Mouse (Mus musculus) kidney, adult 11 months (tissue): Measurements from ENCODE around the gene Sirpa.

Source experiments
- DNase-seq: peaks from one replicate; pipeline ENCODE4 v3.0.0; 2022

Gene Sirpa

DNA sequence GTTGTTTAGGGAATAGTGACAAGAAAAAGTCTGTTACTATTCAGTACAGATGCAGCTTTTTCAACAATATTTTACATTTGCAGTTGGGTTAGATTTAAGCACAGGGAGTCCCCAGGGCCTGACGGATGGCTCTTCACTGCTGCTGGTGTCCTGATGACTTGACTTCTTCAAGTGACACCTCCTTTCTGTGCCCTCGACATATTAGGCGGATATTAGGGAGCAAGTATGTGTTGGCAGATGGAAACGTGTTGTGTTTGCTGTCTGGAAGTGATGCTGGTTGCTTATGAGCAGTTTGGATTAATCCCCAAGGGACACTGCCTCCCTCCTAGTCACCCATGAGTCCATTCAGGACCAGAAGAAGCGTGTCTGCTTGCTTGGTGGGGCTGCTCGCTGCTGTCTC, 21.3 kb downstream of the Sirpa start:
- no peak for DNase-seq

DNA sequence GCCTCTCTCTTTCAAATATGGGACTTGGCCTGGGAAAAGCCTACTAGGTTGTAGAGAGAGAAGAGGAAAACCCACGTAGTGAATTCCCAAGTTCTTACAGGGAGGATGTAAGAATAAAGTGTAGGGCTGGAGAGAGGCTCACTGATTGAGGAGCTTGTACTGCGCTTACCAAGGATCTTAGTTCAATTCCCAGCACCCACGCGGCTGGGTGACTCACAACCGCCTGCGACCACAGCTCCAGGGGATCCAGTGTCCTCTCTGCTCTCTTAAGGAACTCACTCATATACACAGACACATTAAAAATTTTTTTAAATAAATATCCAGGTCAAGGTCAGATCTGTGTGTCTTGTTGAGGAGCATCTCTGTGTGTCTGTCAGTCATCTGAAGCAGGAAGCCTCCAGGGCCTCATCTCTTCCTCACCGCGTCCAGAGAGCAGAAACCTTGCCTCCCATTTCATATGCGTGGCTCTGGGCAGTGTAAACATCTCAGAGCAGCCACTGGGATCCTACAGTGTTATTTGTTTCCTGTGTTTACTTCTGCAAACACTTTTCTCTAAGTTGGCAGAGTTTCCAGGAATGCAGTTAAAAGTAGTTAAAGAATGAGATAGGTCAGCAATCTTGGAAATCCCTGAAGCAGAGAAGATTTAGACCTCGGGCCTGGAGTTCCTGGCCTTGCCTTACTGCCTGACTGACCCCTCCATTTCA, 22.0 kb downstream of the Sirpa start:
- DNase-seq: peak; percentile 40

DNA sequence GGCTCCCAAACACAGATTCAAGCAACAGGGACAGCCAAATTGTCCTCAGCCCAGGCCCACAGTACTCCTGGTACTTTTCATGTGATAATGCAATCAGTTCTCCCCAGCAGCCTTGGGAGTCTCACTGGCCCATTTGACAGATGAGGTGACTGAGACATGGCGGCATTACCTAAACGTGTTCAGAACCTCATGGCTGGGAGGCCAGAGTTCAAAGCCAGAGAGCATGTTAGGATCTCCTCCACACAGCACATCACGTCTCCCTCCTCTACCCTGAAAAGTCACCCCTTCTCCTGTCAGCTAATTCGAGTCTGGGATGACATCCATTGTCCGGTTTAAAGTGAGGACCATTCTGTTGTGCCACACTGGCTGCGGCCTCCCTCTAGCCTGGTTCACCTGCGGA, 27.5 kb downstream of the Sirpa start:
- no peak for DNase-seq

DNA sequence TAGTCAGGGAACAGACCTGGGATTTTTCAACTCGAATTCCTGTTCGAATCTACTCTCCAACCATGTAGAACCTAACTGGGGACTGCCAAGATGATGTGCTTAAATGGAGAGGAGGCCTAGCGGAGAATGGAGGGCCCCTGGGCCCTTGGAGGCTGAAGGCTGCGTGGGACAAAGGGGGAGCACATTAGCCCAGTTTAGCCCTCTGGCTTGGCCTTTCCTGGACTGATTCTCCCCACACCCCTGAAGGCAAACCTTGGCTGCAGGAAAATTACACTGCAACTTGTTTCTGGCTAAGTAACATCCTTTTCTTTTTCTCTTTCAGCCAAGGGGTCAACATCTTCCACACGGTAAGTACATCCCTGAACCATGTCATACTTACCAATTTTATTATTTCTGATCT, 28.2 kb downstream of the Sirpa start:
- no peak for DNase-seq

DNA sequence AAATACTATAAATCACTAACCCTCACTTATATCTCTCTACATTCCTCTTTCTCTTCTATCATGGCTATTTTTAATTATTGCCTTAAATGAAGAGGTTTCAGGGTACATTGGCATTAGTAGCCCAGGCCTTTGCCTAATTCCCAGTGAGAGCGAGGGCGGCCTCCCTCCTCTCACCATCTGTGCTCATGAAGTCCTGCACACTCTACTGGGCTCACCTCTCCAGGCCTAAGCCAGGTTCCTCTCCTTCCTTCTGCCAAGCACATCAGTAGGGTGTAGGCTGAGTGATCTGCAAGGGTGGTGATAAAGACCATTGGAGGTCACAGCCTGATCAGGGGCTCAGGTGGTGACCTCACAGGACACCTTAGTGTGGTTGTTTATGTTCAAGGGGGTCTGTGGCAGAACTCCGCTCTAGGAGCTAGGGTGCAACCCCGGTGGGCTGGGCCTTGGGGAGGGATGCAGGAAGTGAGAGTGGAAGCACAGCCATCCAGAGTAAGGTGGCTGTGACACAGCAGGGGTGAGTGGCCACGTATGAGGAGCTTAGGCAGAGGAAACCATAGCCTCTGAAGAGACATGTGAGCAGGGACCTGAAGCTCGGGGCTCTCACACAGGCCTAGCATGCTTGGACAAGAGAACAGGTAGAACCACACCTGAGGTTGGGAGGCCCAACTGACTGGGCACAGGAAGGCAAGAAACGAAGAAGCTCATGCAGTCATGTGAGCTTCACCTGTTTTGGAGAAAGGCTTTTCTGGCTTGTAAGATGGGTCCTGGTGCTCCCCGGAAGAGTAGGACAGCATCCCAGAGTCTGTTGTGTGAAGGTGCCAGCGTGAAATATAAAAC, 29.2 kb downstream of the Sirpa start:
- peak; percentile 1 for DNase-seq

DNA sequence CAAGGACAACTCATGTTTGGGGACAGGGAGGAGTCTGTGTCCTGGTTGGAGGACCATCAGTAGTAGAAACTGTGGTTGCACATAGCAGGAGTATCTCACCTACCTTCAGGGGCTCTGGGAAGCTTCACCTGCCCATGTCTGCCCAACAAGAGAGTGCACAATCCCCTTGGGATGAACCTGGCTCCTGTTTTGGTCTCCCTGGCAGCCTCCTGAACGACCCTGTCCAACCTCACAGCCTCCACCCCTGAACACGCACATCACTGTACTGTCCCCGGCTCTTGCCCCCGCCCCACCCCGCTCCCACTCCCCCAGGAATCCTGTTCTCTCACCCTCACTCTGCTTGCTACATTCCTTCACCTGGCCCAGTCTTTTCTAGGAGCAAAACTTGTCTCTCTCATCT, 30.3 kb downstream of the Sirpa start:
- no peak for DNase-seq

DNA sequence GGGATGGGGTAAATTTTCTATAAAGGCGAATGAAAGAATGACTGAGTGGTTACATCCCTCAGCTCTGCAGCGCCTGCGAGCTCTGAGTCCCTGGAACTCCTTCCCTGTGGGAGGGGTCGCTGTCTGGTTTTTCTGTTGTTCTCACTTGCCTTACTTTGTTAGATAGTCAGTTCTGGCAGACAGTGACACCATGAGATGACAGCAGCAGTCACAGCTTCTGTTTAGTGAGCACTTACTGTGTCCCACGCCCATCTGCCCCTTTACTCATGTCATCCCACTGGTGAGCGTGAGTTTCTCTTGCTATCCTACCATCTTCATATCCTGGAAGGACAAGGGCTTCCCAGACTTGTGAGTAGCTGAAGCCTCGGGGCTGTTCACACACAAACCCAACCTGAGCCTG, 31.1 kb downstream of the Sirpa start:
- DNase-seq: no peak

DNA sequence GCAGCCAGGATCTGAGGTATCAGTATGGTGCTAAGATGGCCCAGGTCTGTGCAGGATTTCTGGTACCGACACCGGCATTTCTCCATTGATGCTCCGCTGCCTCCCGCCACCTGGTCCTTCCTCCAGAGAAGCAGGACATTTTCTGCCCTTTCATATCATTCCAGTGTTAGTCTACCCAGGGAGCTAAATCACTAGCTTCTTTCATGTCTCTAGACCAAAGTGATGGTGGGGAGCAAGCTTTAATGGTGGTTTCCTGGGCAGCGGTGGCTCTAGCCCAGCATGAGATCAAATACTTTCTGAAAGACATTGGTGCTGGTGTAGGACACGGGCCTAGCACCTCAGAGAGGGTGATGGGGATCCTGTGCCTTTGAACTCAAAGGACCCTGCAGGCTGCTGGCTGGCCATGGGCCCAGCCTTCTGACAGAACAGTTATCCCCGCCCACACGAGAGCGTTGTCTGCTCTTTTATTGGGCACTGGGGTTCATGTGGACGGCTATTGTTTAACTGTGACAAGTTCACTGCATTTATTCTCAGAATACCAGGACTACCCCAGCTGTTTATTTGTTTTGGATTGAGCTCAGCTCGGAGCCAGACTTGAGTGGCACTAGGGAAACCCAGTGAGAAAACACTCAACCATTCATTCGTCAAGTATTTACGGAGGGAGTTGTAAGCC, 31.7 kb downstream of the Sirpa start:
- peak; percentile 73 for DNase-seq

DNA sequence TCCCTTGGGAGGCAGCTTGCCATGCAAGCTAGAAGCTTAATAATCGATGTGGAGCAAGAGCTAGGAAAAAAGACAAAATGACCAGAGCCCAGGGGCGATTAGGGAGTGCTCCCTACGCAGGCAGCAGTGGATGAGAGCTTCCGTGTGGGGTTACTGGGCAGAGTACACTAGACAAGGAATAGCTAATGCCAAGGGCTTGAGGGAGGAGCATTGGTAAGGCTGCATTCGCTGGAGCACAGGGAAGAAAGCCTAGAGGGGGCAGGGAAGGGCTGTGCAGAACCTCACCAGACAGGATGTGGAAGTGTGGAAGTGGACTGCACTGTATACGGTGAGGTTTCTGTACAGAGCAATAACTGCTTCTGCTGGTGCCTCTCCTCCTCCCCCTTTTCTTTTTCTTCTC, 32.3 kb downstream of the Sirpa start:
- DNase-seq: peak; percentile 38

DNA sequence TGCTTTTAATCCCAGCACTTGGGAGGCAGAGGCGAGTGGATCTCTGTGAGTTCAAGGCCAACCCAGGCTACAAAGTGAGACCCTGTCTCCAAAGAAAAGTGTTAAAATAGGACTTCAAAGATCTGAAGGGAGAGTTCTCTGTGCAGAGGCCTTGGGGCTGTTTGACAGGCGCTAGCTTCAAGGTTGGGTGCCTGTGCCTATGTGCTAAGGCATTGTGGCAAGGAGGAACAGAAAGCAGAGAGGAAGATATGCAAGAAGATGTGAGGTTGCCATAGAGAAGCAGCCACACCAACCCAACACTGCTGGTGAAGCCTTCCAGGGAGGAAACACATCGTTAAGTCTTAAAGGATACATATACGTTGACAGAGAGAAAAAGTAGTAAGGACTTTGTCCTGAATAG, 33.2 kb downstream of the Sirpa start:
- DNase-seq: no peak

DNA sequence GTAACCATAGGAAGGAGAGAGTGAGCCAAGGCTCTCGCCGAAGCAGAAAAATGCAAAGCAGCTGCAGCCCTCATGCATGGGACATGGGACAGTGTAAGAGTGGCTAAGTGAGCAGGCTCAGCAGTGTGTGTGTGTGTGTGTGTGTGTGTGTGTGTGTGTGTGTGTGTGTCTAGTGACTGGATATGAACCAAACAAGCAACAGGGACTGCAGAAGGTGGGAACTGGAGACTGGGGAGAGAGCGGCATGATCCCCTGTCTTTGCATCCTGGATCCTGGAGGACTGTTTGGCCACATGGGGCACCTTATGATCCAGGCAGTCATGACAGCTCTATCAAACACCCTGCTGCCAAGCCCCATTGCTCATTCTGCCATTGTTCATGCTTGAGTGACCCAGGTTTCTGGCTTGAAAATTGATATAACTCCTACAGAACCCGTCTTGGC, 34.0 kb downstream of the Sirpa start:
- DNase-seq: no peak

DNA sequence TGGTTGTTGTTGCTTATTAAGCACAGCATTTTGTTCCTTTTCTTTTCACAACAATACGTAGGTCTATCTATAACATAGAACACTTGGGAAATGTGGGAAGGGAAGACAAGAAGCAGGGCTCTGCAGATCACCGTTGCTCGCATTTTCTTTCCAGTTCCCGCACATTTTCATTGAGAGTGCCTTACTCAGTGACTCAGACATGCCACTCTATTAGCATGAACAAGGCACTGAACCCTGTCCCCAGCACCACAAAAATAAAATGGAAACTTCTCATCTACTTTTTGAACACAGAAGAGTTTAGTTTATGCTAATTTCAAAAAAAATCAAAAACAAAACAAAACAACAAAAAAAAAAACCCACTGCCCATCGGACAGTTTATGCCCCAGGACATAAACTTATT, 34.5 kb downstream of the Sirpa start:
- DNase-seq: no peak

DNA sequence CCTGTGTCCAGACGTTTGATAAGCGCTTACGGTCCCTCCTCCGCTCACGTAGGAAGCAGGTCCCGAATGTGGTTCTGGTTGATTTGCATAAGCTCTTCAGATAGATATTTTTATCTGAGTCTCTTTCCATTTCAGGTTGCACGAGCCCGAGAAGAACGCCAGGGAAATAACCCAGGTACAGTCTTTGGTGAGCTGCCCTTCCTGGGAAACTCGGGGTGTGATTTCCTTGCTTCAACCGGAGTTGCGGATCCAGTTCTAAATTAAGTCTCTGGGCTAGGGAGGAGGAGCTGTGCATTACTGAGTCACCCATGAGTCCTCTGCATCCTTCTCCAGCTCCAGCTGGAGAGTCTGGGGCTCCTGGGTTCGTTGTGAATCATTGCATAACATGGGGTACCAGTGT, 35.2 kb downstream of the Sirpa start:
- DNase-seq: no peak

DNA sequence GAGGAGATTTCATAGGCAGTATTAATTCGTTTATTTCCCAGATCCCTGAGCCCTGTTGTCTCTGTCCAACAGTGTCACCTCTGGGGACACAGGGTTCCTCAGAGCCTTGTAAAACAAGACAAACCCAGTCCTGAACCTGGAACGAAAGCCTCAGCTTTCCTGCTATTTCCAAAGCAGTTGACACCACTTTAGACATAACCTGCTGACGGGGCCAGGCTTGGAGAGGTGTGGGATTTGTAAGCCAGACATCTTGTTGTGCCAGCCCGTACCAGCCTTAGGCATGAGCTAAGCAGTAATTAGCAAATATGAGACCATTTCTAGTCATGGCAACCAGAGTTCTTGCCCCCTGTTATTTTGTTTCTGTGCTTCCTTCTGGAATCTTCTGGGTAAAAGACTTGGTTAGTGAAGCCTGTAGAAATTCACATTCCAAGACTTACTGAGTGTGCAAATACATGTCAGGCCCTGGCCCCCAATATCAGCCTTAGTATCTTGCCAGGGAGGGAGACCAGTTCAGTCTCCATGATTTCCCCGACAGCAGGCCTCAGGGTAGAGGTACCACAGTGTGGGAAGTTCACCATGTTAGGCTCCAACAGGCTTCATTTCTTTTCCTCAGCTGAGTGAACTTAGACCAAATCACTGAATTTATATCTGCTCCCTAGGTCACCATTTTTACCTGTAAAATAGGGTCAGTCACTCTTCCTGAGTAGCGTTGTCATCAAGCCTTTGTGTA, 36.0 kb downstream of the Sirpa start:
- DNase-seq: no peak

DNA sequence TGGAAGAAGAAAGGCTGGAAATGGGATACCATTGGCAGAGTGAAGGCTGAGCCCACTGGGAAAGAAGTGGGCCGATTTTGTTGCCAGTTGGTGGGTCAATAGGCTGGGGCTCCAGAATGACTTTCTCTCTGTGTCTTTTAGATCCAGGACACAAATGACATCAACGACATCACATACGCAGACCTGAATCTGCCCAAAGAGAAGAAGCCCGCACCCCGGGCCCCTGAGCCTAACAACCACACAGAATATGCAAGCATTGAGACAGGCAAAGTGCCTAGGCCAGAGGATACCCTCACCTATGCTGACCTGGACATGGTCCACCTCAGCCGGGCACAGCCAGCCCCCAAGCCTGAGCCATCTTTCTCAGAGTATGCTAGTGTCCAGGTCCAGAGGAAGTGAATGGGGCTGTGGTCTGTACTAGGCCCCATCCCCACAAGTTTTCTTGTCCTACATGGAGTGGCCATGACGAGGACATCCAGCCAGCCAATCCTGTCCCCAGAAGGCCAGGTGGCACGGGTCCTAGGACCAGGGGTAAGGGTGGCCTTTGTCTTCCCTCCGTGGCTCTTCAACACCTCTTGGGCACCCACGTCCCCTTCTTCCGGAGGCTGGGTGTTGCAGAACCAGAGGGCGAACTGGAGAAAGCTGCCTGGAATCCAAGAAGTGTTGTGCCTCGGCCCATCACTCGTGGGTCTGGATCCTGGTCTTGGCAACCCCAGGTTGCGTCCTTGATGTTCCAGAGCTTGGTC, 37.3 kb downstream of the Sirpa start:
- no peak for DNase-seq

DNA sequence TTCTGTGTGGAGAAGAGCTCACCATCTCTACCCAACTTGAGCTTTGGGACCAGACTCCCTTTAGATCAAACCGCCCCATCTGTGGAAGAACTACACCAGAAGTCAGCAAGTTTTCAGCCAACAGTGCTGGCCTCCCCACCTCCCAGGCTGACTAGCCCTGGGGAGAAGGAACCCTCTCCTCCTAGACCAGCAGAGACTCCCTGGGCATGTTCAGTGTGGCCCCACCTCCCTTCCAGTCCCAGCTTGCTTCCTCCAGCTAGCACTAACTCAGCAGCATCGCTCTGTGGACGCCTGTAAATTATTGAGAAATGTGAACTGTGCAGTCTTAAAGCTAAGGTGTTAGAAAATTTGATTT, 37.9 kb downstream of the Sirpa start:
- DNase-seq: no peak

DNA sequence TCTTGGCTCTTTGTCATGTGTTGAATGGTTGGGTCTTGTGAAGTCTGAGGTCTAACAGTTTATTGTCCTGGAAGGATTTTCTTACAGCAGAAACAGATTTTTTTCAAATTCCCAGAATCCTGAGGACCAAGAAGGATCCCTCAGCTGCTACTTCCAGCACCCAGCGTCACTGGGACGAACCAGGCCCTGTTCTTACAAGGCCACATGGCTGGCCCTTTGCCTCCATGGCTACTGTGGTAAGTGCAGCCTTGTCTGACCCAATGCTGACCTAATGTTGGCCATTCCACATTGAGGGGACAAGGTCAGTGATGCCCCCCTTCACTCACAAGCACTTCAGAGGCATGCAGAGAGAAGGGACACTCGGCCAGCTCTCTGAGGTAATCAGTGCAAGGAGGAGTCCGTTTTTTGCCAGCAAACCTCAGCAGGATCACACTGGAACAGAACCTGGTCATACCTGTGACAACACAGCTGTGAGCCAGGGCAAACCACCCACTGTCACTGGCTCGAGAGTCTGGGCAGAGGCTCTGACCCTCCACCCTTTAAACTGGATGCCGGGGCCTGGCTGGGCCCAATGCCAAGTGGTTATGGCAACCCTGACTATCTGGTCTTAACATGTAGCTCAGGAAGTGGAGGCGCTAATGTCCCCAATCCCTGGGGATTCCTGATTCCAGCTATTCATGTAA, 38.5 kb downstream of the Sirpa start:
- DNase-seq: no peak

DNA sequence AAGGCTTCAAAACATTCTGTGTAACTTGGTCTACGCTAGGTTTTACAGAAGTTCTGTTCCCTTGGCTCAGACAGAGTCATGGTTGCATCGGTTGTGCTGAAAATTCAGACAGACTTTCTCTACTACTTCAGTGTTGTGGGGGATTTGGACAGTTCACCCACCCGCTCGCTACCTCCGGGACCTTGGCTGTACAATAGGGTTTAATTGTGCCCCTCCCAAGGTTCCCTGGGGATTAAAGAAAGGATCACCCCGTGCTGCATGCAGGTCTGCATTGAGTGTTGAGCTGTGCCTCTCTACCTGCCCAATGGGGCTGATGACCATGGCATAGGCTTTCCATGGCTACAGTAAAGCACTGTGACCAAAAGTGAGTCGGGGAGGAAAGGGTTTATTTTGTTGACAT, 39.7 kb downstream of the Sirpa start:
- DNase-seq: no peak

DNA sequence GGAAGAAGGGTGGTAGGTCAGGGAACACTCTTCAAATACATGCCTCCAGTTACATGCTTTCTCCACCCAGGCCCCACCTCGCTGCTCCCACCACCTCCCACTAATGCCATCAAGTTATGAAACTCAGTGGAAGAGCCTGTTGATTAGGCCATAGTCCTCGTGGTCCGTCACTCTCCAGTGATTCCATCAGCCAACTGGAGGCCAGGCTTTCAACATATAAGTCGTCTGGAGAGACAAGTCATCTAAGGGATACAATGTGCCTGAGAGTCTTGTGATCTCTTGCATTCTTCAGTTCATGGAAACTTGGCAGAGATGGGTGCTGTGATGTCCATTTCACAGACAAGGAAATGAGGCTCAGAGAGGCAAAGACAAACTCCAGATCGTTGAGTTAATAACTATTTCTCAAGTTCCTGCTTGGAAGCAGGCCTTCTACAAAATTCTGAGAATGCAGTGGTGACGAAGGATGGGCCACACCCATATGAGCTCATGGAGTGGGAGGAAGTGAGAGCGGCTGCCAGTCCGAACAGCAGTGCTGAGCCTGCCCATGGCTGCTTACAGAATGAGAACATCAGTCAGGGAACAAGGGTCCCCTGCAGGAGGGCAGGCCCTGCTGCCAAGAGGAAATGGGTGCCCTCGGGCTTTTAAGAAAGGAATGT, 40.6 kb downstream of the Sirpa start:
- DNase-seq: peak; percentile 67

DNA sequence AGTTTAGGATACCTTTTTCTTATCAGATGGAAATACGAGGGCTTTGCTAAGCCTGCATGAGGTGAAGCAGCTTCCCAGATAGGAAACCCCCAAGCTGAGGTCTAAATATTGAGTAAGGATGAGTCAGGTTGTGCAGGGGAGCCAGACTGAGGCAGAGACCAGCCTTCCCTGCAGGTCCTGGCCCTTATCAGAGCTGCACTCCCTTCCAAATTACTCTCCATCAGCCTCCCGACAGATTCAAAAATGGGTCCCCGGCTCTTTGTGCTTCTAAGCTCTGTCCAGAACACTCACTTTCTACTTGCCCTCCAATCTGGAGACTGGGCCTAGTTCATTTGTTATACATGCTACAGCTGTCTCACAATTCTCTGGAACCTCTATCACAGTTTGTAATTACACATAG, 41.3 kb downstream of the Sirpa start:
- DNase-seq: no peak

DNA sequence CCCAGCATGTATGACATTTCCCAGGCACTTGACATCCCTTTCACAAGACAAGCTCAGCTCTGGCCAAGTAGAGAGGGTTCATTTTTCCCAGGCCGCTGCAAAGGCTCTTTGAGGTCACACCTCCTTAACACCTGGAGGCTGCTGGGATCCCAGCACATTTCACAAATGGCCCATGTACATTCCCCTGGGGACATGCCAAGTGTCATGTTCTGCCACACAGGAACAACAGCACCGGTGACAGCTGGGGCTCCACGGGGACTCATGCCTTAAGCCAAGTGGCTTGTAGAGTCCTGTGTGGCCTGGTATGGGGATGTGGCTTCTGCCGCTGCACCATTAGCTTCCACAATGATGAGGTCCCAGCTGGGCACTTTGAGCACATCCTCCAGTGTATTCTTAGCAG, 60.0 kb downstream of the Sirpa start:
- DNase-seq: no peak

DNA sequence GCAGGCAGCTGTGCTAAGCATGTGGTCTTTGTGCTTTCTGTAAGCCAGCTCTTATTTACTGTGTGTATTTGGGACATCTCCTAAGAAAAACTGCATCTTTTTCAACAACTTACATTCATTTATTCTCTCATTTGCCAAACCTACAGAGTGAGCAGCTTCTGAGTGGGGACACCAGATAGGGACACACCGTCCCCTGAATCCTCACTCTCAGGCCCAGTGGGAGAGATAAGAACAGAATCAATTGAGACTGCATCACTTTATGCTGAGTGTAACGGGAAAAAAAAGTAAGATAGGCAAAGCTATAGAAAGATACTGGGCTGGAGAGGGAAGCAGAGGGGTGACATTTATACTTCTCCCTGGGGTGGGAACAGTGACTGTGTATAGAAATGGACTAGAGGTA, 61.0 kb downstream of the Sirpa start:
- DNase-seq: no peak
